Mouse (Mus musculus) frontal cortex, adult 2 months (tissue): ENCODE measurements around the gene Preb. TPM values are rescaled to one million over a fixed set of nuclear protein-coding genes. Genes with fewer than 3 reads are reported as not detected.

Source experiments
- DNase-seq, 2 experiments: peaks; one replicate each; pipeline ENCODE4 v3.0.0; 2022; ENCODE audit warnings: low spot score in 1 of 2; ENCODE audit errors: extremely low spot score in 1 of 2
- polyA plus RNA-seq: library from polyadenylated mRNA; depleted of rRNA; stranded (reverse); fragments of >200 nt; gene quantifications from 2 replicates; pipeline ENCODE4 v1.2.3, GENCODE M21; 2012

Gene Preb
- polyA plus RNA-seq, 1 experiment, result 192 TPM

GRCm38 (mm10) chr5:30924614-30925013 is 35.5 kb downstream of the Preb start:
- DNase-seq, result no peak

GRCm38 (mm10) chr5:30923119-30923518 is 37.0 kb downstream of the Preb start:
- DNase-seq, result no peak

- no peak for DNase-seq
These were observed 37.5 kb downstream of the Preb start for GRCm38 (mm10) chr5:30922581-30923041.

GRCm38 (mm10) chr5:30921256-30922033 is 38.7 kb downstream of the Preb start, which contains the start of gene Khk:
Gene Khk (plus strand): TSS chr5:30921431.
- peak; percentile 67 to 94 for DNase-seq

GRCm38 (mm10) chr5:30920621-30921020 is 39.5 kb downstream of the Preb start:
- DNase-seq, result no peak

GRCm38 (mm10) chr5:30919831-30920614 is 40.1 kb downstream of the Preb start:
- no peak for DNase-seq

- no peak for DNase-seq
These were observed 41.5 kb downstream of the Preb start for GRCm38 (mm10) chr5:30918691-30919090.

- DNase-seq, result no peak
These were observed 42.1 kb downstream of the Preb start for GRCm38 (mm10) chr5:30917891-30918670.

GRCm38 (mm10) chr5:30917348-30917747 is 42.8 kb downstream of the Preb start:
- no peak for DNase-seq

GRCm38 (mm10) chr5:30916841-30917240 is 43.3 kb downstream of the Preb start:
- no peak for DNase-seq

- DNase-seq, result peak; percentile 95 to 96
These were observed 44.2 kb downstream of the Preb start for GRCm38 (mm10) chr5:30915974-30916433.

- no peak for DNase-seq
These were observed 44.7 kb downstream of the Preb start for GRCm38 (mm10) chr5:30915456-30915855.

GRCm38 (mm10) chr5:30914849-30915248 is 45.3 kb downstream of the Preb start:
- no peak for DNase-seq

GRCm38 (mm10) chr5:30914101-30914635 is 46.0 kb downstream of the Preb start:
- no peak for DNase-seq

- no peak for DNase-seq
These were observed 46.9 kb downstream of the Preb start, which contains the start of gene Emilin1 for GRCm38 (mm10) chr5:30913060-30913841. Gene Emilin1 (plus strand): TSS chr5:30913402.

GRCm38 (mm10) chr5:30912156-30912555 is 48.0 kb downstream of the Preb start:
- DNase-seq, result no peak

GRCm38 (mm10) chr5:30910481-30910880 is 49.7 kb downstream of the Preb start:
- no peak for DNase-seq

GRCm38 (mm10) chr5:30909863-30910262 is 50.3 kb downstream of the Preb start:
- DNase-seq, result no peak

GRCm38 (mm10) chr5:30909300-30909659 is 50.9 kb downstream of the Preb start:
- DNase-seq, result no peak
